Mouse (Mus musculus) ES-E14 (cell line): ENCODE measurements around the gene Duoxa1.

Experiments used
- CHD2 ChIP-seq: IDR thresholded peaks from 2 replicates; pipeline ENCODE4 v1.6.1; 2014; ENCODE audit warnings: mild to moderate bottlenecking, low read depth, low read length, inconsistent platforms
- MAFK ChIP-seq: IDR thresholded peaks from 2 replicates; pipeline ENCODE4 v1.6.1; 2014; ENCODE audit warnings: mild to moderate bottlenecking, low read depth, low read length, inconsistent platforms; ENCODE audit not compliant: insufficient read depth

GRCm38 (mm10) chr2:122297271-122298095, 16.0 kb downstream of the Duoxa1 start:
- TF ChIP-seq CHD2 (no peak), MAFK (no peak)
